Mouse (Mus musculus) gonadal fat pad, adult 2 months (tissue): ENCODE measurements around the gene Spata20. TPM values are rescaled to one million over a fixed set of nuclear protein-coding genes. Genes with fewer than 3 reads are reported as not detected.

Experiments
- DNase-seq: peaks from one replicate; pipeline ENCODE4 v3.0.0-alpha.2; 2012; ENCODE audit warnings: low read depth
- polyA plus RNA-seq: library from polyadenylated mRNA; depleted of rRNA; stranded (reverse); fragments of >200 nt; gene quantifications from 2 replicates; pipeline ENCODE4 v1.2.3, GENCODE M21; 2012

Gene Spata20
- polyA plus RNA-seq, 1 experiment: 4.4 TPM

DNA sequence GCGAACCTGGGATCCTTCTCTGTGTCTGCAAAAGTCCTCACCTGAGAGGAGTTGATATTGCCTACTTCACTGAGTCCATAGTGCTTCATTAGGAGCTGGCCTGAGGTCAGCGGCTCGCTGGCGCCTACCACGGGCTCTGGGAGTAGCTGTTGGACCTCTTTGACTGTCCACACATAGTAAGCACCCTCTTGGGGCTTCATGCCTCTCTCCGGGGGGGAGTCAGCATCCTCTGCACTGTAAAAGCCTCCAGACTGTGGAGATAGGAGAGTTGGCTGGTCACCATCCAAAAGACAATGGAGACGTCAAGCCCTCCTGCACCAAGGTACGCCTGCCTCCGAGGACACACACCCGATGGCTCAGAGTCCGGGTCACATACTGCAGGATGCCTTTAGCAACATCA is 3.2 kb downstream of the Spata20 start:
- DNase-seq: no peak

GRCm38 (mm10) chr11:94481963-94482362 is 4.0 kb downstream of the Spata20 start:
- DNase-seq: no peak

- no peak for DNase-seq
These were observed 5.6 kb downstream of the Spata20 start for GRCm38 (mm10) chr11:94480382-94480781.

- no peak for DNase-seq
These were observed 8.3 kb downstream of the Spata20 start for GRCm38 (mm10) chr11:94477651-94478050.

DNA sequence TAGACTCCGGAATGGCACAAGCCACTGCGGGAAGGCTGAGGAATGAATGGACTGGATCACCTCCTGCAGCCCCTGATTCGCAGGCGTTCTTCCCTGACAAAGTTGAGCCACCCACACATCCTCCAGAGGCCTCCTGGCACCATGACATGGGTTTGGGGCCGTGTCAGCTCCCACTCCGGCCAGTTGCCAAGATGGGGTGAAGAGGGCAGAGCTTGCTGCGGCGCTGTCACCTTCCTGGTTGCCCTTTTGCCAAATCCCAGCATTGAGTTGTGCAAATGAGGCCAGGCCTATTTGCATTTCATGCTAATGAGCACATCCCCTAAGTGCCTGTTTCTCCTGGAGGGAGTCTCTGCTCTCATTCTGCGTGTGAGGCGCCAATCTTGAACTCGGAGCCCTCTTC is 10.3 kb downstream of the Spata20 start:
- DNase-seq: no peak

GRCm38 (mm10) chr11:94474544-94474910 is 11.5 kb downstream of the Spata20 start:
- no peak for DNase-seq

DNA sequence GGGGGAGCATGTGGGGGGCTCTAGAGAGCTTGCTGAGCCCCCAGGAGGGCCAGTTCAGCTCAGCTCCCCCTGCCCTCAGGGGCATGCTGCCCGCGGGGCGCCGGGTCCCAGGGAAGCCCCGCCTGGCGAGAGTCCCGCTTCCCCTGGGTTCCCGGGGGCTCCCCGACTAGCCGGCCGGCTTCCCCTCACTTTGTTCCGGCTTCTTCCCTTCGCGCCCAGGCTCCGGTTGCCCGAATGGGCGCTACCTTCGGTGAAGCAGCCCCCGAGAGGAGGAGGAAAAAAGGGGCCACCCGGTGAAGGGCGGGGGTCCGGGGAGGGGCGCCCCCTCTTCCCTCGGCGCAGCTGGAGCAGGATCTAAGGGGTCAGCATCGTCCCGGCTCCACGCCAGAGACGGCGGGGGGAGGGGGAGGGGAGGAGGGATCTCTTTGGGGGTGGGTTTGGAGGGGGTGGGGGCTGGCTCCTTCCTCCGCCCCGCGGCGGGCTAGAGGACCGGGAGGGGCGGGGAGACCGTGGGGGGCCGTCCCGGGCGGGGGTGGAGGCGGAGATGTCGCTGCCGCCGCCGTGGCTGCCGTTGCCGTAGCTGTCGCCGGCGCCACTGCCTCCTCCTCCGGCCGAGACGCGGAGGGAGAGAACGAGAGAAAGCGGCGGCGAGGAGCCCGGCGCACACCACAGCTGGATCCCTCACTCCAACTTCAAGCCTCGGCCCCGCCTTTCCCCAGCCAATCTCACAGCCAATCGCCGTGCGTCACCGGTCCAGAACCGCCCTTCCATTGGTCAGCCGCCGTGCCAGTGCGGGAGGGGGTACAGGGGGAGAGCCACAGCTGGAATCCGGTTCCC is 12.1 kb downstream of the Spata20 start, which contains the start of gene Cacna1g:
TSS of gene Cacna1g (minus strand) at position 492 of the 837 bp plus-strand sequence.
- DNase-seq: no peak

DNA sequence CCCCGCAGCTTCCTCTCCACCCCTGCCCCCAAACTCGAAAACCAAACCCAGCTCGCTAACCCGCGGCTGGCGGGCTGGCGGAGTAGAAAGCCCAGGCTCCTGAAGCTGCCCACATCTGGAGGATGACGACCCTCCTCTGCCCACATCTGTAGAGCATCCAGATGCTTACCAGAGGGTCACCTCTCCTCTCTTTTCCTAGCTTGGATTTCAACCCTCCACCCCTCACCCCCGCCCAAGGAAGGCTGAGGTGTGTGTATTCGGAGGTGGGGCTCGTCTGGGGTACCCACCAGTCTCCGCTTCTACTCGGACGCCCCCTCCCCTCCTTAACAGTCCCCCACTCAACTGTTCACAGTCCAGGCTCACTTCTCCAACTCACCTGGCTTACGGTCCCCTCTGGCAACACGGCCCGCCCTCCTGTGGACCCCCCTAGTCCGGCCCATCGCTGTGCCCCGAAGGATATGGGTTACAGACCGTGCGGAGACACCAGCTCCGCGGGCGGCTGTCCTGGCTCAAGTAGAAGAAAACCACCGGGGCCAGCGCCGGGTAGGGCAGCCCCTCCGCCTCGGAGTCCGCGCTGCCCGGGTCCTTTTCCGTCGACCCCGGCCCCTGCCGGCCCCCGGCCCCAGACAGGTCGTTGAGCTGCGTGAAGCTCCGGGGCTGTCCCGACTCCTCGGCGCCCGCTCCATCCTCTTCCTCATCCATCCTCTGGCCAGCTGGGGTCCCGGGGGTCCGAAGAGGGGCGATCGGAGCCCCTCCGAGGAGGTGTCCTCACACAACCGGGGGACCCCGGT is 12.9 kb downstream of the Spata20 start:
- DNase-seq: no peak

DNA sequence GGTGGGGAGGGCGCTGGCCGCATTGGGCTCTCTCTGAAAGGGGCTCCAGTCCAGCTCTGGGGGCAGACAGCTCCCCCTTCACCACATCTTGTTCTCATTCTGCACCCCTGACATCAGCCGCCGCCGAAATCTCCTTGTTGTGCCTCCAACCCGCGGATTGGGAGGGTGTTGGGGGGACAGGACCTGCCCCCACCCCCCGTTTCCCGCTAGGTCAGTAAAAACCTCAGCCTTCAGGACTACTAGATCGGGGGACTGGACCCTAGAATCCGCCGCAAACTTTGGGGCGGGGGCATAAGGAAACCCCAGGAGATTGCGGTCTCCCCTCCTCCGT is 13.4 kb downstream of the Spata20 start:
- no peak for DNase-seq

DNA sequence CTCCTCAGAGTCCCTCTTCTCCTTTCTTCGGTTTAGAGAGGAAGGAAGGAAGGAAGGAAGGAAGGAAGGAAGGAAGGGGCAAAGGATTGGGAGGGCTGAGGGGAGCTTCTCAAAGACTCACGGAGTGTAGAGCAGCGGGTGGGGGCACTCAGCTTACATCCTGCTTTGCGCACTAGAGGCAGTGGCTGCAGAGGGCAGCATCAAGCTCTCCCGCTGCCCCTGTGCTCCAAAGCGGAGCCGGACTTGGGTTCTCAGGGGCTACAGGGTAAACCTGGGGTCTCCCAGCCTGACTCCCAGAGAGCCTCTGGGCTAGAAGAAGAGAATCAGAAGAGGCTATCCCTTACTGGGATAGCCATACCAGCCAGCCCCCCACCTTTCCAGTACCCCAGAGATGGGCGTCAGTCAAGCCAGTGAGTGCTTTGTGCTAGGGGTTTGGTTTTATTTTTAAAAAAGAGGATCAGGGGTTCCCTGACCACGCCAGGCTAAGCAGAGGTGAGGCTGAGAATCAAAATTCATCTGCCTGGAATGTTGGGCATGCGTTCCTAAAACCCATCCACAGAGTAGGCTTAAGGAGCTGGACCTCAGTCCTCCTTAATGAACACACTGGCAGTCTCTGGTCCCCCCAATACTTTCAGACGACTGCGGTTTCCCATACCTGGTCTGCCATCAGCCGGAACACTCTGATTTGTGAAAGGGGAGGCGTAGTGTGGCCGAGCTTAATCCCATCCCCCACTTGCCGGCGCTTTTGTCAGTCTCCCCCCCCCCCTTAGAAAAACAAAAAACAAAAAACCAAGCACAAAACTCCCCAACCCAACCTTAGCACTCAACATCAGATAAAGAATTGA is 14.0 kb downstream of the Spata20 start:
- no peak for DNase-seq

- no peak for DNase-seq
These were observed 15.6 kb downstream of the Spata20 start for GRCm38 (mm10) chr11:94470391-94470790.

GRCm38 (mm10) chr11:94469136-94470064 is 16.6 kb downstream of the Spata20 start:
- DNase-seq: no peak

GRCm38 (mm10) chr11:94468582-94469064 is 17.4 kb downstream of the Spata20 start:
- DNase-seq: no peak

GRCm38 (mm10) chr11:94466333-94466855 is 19.6 kb downstream of the Spata20 start:
- no peak for DNase-seq

DNA sequence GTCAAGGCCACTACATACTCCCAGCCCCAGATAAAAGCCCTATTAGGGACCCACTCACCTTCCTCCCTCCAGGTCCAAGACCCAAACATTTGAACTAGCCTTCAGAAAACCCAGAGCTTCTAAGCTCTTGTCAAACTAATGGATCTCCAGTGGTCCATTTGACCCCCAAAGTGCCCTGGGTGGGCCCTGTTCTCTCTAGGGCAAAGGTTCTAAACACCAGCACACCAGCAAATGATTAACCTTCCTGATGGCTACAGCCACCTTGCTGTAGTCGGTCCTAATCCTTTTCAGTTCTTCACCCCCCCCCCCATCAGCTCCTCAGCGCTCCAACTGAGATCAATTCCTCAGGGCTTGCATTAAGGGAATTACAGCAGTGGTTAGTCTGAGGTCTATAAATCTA is 21.8 kb downstream of the Spata20 start:
- DNase-seq: no peak

DNA sequence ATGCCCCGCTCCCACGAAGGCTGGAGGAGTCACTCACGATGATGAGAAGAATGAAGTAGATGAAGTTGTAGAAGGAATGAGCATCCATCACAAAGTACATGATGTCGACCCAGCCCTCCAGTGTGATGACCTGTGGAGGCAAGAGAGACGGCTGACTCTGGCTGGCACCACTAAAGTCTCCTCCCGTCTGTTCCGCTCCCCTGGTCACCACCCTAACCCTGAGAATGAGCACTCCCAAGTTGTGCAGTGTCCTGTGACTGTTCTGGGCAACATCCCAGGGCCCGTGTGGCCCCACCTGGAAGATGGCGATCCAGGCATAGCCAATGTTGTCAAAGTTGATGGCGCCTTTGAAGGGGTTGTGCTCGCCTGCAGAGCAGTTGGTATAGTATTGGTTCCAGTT is 24.1 kb downstream of the Spata20 start:
- no peak for DNase-seq

- no peak for DNase-seq
These were observed 29.0 kb downstream of the Spata20 start for GRCm38 (mm10) chr11:94457001-94457400.

DNA sequence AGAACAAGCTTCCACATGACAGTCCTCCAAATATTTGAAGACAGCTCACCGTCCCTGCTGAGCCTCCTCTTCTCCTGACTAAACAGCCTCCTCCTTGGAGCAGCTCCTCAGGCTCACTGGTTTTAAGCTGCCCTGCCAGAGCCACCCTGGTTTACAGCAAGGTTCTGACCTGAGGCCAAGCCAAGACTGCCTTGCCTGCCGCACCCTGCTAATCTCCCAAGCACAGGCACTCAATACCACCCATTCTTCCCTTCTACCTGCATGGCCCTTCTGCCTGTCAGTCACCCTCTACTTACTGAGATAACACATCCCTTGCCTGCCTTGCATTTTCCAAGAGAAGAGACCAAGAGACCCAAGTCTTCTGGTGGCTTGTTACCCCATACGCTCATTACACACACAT is 29.6 kb downstream of the Spata20 start:
- DNase-seq: no peak

GRCm38 (mm10) chr11:94455161-94455820 is 30.7 kb downstream of the Spata20 start:
- no peak for DNase-seq

DNA sequence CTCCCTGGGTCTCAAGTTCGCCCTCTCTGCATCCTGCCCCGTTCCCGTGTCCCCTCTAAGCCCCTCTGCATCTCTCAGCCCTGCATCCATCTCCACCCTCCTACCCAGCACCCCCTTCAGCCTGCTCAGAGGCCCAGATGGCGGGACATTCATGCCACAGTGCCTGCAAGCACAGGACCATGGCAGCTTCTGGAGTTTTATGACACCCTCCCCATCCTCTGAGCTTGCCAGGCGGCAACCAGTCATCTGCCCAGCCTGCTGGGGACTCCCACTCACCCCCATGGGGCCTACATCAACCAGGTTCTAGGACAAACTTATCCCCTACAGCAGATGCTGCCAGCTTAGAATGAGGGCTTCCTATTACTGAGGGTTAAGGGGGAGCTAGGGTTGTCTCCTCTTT is 31.2 kb downstream of the Spata20 start:
- no peak for DNase-seq
